Mouse (Mus musculus) spleen, postnatal 4 days (tissue): ENCODE results near the gene Setd6.

Experiments used
- DNase-seq, 2 experiments: peaks; one replicate each; pipeline ENCODE4 v3.0.0; 2022; ENCODE audit warnings: low spot score in 2 of 2

The Setd6 gene

GRCm38 (mm10) chr8:95715676-95716531 is at the start of gene Setd6:
Setd6 (plus strand) TSS chr8:95715881.
- peak; percentile 83 to 91 for DNase-seq

- no peak for DNase-seq
Observed at GRCm38 (mm10) chr8:95668163-95668958, 47.3 kb upstream of the Setd6 start.

GRCm38 (mm10) chr8:95669967-95670366 is 45.7 kb upstream of the Setd6 start:
- no peak for DNase-seq

- no peak for DNase-seq
Observed at GRCm38 (mm10) chr8:95671861-95672260, 43.8 kb upstream of the Setd6 start.

- no peak for DNase-seq
Observed at GRCm38 (mm10) chr8:95672811-95673210, 42.9 kb upstream of the Setd6 start.

GRCm38 (mm10) chr8:95676631-95677030 is 39.0 kb upstream of the Setd6 start, which contains the start of gene Ndrg4:
Ndrg4 (plus strand) TSS chr8:95676980.
- no peak for DNase-seq

- no peak for DNase-seq
Observed at GRCm38 (mm10) chr8:95677591-95678023, 38.1 kb upstream of the Setd6 start.

GRCm38 (mm10) chr8:95678024-95678611 is 37.6 kb upstream of the Setd6 start:
- no peak for DNase-seq

GRCm38 (mm10) chr8:95688073-95688672 is 27.5 kb upstream of the Setd6 start:
- no peak for DNase-seq

- no peak for DNase-seq
Observed at GRCm38 (mm10) chr8:95690929-95691541, 24.6 kb upstream of the Setd6 start.

- no peak for DNase-seq
Observed at GRCm38 (mm10) chr8:95694631-95695030, 21.1 kb upstream of the Setd6 start.

- no peak for DNase-seq
Observed at GRCm38 (mm10) chr8:95696661-95697060, 19.0 kb upstream of the Setd6 start.

- DNase-seq = peak; percentile 71 to 89
Observed at GRCm38 (mm10) chr8:95697128-95697527, 18.6 kb upstream of the Setd6 start.

- no peak for DNase-seq
Observed at GRCm38 (mm10) chr8:95698179-95698578, 17.5 kb upstream of the Setd6 start.

GRCm38 (mm10) chr8:95700282-95700681 is 15.4 kb upstream of the Setd6 start:
- DNase-seq = no peak

GRCm38 (mm10) chr8:95701809-95702208 is 13.9 kb upstream of the Setd6 start:
- DNase-seq = no peak

GRCm38 (mm10) chr8:95702480-95703446 is 12.9 kb upstream of the Setd6 start:
- DNase-seq = peak; percentile 63 to 78

- no peak for DNase-seq
Observed at GRCm38 (mm10) chr8:95703461-95704260, 12.0 kb upstream of the Setd6 start.

- no peak for DNase-seq
Observed at GRCm38 (mm10) chr8:95704538-95704937, 11.1 kb upstream of the Setd6 start.
